Mouse (Mus musculus): ENCODE results near the gene Cd83.

The Cd83 gene

DNA sequence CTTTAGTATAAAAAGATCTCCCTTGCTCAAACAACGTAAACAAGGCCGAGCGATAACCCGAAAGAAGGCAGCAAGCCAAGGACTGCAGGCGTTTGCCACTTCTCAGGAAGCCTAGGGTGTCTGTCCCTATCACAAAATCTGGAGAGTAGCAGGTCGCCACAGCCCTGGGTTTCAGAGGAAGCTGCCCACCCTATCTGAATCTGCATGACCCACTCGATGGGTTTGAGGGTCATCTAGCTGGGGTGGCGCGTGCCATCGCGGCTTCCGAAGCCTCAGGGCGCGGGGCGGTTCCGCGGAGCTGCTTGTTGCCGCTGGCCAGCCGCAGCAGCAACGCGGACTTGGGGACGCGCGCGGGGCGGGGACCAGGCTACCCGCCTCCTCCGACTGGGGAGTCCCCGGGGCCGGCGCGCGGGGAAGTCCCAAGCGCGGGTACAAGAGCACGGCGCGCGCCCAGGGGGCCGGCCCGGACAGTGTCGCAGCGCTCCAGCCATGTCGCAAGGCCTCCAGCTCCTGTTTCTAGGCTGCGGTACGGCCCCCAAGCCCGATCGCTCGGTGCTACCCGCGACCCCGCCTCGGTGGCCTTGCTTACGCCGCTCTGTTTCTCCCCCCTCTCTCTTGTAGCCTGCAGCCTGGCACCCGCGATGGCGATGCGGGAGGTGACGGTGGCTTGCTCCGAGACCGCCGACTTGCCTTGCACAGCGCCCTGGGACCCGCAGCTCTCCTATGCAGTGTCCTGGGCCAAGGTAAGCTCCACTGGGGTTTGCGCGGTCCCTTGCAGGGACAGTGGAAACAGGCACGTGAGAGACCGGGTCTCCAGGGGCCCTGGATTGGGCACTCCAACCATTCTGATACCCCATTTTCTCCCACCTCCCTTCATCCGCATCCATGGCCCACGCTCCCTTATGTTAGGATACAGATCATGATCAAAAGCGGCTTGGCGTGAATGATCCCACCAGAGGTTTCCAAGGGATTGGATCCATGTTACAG lies at the start of gene Cd83:
Gene Cd83 (plus strand): TSS at position 51 of the 987 bp plus-strand sequence.
- peak; percentile 86 for DNase-seq (ENCODE audit: inconsistent ontology term)

DNA sequence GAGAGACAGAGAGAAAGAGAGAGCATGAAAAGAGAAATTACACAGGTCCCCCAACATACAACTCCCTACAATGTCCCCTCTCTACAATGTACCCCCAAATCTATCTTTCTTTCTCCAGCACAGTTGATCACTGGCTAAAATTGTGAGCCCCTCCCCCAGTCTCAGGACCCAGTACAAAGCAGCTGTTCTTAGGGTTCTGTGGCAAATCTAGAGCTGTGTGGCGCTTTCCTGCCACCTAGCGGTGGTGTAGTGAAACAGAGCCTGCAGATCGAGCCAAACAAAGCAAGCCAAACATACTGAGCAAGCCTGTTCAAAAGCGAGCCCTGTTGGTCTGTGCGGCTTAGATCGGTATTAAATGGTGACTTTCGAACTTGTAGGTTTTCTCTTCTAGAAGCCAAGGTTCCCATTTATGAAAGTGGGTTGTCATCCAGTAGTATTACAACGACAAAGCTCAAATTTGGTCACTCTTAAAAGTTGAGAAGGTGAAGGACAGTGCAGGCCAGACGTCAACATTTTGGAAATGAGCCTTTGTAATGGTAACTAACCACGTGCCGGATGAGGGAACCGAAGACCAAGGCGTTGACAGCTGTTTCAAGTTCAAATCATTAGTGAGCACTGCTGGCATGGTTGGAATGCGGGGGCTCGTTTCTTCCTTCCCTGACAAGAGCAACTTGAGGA lies 44.8 kb upstream of the Cd83 start:
- peak; percentile 78 for DNase-seq (ENCODE audit: inconsistent ontology term)

DNA sequence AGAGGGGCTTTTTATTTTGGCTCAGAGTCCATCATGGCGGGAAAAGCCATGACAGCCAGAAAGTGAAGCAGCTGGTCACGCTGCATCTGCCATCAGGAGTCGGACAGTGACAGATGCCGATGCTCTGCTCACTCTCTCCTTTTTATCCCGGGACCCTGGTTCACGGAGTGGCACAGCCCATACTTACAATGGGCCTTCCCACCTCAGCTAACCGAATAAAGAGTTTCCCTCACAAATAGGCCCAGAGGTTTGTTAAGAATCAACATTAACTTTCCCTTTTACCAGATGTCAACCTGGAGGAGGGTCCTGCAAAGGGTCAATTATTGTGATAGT lies 44.3 kb upstream of the Cd83 start:
- no peak for DNase-seq (ENCODE audit: inconsistent ontology term)

DNA sequence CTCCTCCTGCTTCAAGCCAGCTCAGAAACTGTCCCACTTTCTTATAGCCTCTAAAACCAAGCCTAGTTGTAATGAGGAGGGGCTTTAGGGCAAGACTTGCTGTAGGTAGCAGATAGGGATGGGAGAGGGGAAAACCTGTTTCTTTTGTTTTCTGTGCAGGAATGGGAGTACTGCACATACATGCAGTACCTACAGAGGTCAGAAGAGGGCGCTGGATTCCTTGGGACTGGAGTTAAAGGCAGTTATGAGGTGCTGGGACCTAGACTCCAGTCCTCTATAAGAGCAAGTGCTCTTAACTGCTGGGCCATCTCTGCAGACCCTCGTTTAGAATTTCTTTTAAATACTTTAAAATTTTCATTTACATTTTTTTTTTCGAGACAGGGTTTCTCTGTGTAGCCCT lies 41.9 kb upstream of the Cd83 start:
- DNase-seq (ENCODE audit: inconsistent ontology term), result no peak

DNA sequence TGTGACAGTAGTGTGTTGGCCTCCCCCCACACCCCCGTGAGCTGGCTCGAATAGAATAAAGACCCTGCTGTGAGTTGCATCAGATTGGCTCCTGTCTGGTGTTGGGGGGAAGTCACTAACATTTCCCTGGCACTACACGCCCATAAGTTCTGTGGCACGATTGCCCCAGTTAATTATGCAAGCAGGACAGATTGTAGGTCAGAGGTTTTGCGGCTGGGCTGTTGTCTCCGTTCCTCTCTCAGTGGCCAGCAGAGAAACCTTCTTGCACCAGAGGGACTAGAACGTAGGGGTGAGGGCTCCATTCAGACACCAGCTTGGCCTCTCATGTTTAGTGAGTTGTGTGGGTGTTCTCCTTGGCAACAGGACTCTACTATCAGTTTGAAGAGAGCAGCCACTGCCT lies 40.3 kb upstream of the Cd83 start:
- no peak for DNase-seq (ENCODE audit: inconsistent ontology term)

DNA sequence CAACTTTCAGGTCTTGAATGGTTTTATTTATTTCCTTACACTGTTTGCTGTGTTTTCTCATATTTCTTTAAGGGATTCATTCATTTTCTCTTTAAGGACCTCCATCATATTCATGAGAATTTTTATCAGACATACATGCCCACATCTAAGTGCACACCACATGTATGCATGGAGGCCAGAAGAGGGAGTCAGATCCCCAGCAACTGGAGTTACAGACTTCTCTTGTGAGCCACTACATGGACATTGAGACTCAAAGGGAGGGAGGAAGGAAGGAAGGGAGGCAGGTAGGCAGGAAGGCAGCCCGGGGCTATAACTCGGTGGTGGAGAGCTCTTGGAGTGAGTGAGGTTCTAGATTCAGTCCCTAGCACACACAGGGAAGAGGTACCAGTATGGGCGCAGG lies 34.3 kb upstream of the Cd83 start:
- no peak for DNase-seq (ENCODE audit: inconsistent ontology term)

DNA sequence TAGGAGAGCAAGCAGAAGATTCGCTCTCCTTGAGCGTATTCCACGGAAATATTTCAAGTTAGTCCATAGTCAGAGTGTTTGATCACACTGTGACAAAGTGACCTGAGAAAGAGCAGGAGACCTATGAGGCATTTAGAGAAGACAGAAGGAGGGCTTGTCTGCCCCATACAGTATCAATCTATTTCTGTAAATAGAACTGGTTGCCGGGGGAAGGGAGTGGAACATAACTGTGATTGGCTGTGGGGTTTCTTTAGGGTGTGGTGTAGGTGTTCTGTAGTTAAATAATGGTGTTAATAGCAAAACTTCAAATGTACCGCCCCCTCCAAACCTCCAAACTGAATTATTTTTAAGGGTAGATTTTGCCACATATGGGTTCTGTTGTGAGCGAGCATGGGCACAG lies 33.6 kb upstream of the Cd83 start:
- DNase-seq (ENCODE audit: inconsistent ontology term), result no peak

DNA sequence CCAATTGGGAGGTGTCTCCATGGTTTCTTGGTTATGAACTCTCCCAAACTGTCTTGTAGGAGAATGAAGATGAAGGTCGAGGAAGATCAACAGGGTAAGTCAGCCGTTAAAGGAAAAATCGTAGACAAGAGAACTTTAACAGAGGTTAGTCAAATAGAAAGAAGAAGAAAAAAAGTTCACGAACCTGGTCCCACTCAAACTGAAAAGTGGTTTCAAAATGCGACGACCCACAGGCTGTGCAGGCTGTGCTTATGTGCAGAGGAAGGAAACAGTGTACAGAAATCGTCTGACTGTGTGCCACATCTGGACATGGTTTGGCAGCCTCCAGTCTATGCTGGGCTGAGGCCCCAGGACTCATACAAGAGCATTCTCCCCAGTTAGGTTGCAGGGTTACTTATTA lies 32.2 kb upstream of the Cd83 start:
- no peak for DNase-seq (ENCODE audit: inconsistent ontology term)

DNA sequence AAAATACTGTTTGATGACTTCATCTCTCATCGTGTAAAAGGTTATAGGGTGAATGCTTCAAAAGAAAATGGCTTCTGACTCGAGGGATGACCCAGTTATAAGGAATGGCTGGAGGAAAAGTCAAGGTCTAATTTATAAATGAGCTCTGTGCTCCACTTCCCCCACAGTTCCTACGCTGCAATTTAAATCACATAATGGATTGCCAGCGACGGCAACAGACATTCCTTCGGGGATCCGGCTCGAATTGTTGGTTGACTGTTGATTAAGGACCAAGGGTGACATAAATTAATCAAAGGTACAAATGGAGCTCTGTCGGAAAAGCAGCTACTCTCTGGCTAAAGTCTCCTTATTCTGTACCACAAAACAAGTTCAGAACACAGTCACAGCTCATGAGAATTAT lies 30.9 kb upstream of the Cd83 start:
- DNase-seq (ENCODE audit: inconsistent ontology term), result no peak

DNA sequence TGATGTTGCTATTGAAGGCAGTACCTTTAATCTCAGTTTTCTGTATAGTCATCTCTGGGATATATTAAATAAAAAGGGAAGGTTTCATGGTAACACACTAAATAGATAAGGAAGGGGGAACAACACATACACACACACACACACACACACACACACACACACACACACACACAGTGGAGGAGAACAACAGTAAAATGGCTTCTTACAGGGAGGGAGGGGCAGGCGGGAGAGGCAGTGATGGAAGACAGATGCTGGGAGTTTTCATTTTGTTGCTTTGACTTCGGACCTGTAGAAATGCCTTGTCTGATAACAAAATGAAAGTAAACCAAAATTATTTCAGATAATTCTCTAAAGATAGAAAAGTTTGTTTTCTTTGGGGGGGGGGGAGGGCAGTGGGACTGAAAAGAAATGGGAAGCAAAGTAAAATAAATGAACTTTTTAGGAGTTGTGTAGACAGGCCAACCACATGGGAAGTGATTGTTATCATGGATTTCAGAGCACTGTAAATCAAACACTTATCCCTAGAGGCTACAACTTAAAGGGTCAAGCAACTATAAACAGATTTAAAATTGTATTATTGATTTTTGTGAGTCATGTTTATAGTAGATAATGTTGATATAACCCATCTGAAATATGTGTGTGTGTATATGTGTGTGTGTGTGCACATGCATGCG lies 30.0 kb upstream of the Cd83 start:
- no peak for DNase-seq (ENCODE audit: inconsistent ontology term)

DNA sequence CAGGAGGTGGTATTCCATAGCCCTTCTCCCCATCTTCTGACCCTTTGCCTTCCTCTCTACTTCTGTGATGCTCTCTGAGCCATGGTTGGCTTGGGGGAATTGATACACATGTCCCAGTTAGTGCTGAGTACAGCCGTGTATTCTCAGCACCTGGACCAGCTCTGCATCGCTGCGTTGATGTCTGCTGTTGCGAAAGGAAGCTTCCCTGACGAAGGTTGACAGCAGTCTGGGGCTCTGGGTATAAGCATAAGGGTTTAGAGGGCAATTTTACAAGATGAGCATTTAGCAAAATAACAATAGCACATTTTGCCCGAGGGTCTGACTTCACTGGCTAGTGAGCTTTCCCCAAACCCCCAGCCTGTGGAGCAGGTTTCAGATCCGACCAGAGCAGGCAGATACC lies 29.0 kb upstream of the Cd83 start:
- DNase-seq (ENCODE audit: inconsistent ontology term), result no peak

DNA sequence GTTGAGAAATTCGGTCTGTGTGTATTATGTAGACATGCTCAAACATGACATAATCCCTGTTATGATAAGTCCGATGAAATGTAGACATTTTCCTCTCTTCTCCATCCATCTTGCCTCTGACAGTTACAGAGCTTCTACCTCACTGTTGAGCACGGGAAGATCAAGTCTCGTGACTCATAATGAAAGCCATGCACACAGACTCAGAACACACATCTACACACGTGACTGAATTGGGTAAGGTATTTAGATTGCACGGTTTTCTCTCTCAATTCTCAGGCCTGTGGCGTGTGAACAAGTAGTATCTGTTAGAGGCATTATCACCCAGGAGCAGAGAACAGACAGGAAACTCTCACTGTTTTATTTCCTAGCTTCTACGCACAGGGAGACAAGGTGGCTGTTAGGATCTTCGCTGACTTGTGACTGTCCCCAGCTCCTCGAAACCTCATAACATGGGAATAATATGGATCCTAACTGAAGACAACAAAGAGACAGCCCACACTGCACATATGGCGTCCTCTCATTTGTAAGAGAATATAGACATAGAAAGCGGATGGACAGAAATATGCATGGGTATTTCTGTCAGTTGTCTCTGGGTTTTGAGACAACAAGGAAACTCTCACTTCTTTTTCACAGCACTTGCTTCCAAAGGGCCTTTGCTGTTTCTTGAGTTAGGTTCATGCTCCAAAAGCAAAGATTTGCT lies 23.3 kb upstream of the Cd83 start:
- no peak for DNase-seq (ENCODE audit: inconsistent ontology term)

DNA sequence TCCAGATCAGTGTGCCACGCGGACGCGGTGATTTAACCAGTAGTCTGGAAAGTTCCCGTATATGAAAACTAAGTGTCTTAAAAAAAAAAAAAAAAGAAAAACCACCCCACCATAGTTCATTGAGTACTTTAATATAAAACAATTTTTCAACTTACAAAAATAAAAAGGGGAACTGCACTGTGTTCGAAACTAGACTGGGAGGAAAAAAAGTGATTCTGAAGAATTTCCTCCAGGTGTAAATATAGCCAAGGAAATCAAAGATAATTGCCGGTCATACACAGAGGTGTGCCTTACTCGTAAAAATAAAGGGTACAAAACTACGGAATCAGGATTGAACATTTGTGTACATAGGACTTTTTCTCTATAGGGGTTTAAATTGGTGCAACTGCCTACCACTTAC lies 21.7 kb upstream of the Cd83 start:
- DNase-seq (ENCODE audit: inconsistent ontology term), result no peak

DNA sequence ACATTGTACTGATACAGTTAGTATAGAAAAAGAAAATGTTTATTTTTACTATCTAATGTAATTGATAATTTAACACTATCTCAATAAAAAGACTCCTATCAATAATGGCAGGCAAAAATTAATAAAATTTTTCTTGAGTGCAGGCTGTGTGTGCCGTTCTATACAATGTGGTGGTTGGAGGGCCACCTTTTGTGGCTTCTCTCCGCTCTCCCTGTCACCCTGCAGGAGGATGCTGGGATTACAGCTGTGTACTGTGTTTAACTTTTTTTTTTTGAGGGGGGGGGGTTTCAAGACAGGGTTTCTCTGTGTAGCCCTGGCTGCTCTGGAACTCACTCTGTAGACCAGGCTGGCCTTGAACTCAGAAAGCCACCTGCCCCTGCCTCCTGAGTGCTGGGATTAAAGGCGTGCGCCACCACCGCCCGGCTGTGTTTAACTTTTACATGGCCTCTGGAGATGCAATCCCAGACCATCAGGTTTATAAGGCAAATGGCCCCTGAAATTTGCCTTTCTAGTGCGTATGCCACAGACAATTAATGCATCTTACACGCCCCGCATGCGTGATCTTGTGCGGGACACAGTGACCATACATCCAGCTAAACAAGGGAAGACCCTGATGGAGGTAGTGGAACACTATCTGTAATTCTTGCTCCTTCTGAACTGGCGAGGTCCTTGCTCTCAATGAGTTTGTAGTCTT lies 21.1 kb upstream of the Cd83 start:
- DNase-seq (ENCODE audit: inconsistent ontology term), result no peak

DNA sequence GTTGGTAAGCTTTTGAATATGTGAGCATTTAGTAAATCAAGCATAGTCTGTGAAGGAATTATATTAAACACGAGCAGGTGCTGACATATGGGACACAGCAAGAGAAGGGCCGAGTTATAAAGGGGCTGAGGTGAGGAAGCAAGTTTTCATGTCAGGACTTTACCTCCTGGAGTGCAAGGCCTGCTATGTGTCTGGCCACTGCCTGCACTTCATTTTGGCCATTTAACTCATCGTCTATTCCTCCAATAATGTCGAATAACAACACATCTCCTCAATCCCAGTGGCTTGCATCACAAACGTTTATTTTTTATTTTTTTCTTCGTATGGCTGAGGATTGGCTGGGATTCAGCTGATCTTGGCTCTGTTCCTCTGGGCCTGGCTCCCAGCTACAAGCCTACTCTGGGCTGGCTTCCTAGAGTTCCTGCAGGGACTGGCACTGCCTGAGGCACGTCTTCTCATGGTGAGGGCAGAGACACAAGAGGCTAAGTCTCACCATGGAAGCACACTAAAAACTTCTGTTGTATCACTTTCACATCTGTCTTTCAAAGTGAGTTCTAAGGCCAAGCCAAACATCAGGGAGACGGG lies 20.5 kb upstream of the Cd83 start:
- DNase-seq (ENCODE audit: inconsistent ontology term), result peak; percentile 64

DNA sequence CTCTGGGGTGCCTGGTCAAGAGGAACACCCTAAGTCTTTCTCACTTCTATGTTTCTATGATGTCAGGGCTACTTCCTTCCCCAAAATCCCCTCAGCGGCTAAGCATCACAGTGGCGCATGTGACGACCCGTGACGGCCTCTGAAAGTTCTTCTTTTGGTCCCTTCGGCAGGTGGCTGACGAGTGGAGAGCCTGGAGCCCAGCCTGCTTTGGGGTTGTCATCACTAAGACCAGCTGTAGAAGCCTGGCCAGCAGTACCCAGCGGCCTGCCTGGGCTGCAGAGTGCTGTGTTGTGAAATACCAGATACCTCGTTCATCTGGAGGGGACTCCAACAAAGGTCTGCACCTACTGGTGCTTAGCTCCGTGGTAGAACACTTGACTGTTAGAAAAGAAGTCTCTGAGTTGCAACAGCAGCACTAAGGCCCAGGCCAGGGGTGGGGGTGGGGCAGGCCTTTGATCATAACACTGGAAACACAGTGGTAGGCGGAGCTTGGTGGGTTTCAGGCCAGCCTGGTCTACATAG lies 19.2 kb upstream of the Cd83 start:
- no peak for DNase-seq (ENCODE audit: inconsistent ontology term)

DNA sequence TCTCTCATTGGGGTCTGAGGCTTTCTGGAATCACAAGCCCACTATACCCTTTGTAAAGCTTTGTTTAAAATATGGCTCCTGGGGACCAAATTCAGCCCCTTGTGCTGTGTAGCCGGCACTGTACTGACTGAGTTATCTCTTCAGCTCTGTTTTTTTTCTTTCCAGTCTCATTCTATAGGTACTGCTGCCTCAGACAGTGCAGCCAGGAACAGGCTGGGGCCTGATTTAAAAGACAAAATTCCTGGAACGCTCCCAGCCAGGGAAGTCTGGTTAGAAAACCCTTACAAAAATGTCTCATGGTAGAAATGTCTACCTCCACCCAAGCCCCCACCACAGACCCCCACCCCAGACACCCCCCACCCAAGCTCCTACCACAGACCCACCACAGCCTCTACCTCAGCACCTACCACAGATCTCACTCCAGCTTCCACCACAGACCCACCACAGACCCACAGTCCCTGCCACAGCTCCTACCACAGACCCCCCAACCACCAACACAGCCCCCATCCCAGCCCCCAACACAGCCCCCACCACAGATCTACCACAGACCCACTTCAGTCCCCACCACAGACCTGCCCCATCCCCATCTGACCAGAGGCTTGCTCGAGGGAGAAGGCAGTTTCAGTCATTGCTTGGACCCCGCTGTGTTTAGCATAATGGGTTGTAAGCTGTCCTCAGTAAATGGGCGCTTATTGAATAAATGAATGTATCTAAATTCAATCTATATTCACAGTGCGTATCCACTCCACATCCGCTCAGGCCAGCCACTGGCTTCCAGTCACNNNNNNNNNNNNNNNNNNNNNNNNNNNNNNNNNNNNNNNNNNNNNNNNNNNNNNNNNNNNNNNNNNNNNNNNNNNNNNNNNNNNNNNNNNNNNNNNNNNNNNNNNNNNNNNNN lies 17.5 kb upstream of the Cd83 start:
- DNase-seq (ENCODE audit: inconsistent ontology term), result no peak

DNA sequence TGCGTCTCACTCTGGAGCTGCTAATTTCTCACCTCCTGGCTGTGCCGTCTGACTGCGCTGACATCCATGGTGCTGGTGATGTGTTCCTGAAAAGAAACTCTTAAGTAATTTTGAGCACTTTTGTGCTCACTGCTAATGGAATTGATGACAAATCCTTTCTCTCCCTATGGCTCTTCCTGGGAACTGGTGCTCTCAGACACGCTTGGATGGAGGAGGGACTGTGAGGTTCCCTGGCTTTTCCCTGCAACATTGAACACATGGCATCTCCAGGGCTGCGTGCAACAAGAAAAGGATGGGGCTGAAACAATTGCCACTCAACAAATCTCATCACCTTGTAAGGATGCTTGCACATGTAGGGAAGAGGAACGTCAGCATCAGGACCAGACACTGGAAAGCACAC lies 11.6 kb upstream of the Cd83 start:
- no peak for DNase-seq (ENCODE audit: inconsistent ontology term)

DNA sequence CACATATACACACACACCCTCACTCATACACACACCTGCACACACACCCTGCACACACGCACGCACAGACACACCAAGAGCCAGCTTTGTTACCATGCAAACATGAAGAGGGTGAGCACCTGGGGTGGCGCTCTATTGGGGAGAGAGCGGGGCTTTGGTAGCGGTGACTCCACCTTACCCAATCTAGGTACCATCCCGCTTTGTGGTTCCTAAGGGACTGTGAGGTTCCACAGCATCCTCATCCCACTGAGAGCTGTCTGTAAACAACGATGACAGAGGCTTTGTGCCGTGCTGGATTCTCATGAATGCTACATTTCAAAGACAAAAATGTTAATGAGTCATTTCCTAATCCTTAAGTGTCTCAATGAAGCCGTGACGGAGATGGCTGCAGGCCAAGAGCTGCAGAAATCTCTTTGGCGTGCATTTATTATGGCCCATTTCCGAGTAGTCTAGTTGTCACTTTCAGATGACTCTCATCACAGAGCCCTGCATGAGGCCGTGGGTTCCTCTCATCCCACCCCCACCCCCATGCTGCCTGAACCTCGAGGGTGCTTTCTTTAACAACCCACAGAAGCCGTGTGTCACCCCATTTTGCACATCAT lies 10.5 kb upstream of the Cd83 start:
- DNase-seq (ENCODE audit: inconsistent ontology term), result peak; percentile 93

All from Muller cell, postnatal 12 days (primary cell).